Mouse (Mus musculus): ENCODE results near the gene Chga.

- TF ChIP-seq POLR2A (IDR thresholded peaks at IDR 0.05; ENCODE audit: borderline replicate concordance, extremely low read depth, low read depth, low read length): no peak
- no peak for TF ChIP-seq CTCF (IDR thresholded peaks at IDR 0.05; ENCODE audit: insufficient read depth, low read length)
Measured at GRCm38 (mm10) chr12:102511363-102511762, 43.4 kb upstream of the Chga start.

All from lung, adult 2 months (tissue).